Mouse (Mus musculus) hindbrain, embryonic 10.5 days (tissue): Measurements from ENCODE around the gene Lysmd2. TPM values are rescaled to one million over a fixed set of nuclear protein-coding genes. Genes with fewer than 3 reads are reported as not detected.
"Not testable (repeated sequence)": the region's sequence is repeated elsewhere in the genome, so short reads cannot be mapped to it uniquely, and the experiment has no call there.

Experiments used
- DNase-seq: peaks from one replicate; pipeline ENCODE4 v3.0.0-alpha.2; 2017; ENCODE audit warnings: low spot score
- H3K27ac ChIP-seq: fragments of 300-500 bp; sonication (generic); 2 replicates; pipeline ENCODE4 v1.5.1; 2016; ENCODE audit warnings: mild to moderate bottlenecking, moderate library complexity
- H3K27me3 ChIP-seq: fragments of 300-500 bp; sonication (generic); 2 replicates; pipeline ENCODE4 v1.6.1; 2016; ENCODE audit warnings: mild to moderate bottlenecking; ENCODE audit not compliant: poor library complexity, insufficient read depth, severe bottlenecking
- H3K36me3 ChIP-seq: fragments of 300-500 bp; sonication (generic); 2 replicates; pipeline ENCODE4 v1.6.1; 2016; ENCODE audit warnings: mild to moderate bottlenecking, moderate library complexity
- H3K4me1 ChIP-seq: fragments of 300-500 bp; sonication (generic); replicated peaks from 2 replicates; pipeline ENCODE4 v1.6.1; 2016; ENCODE audit warnings: mild to moderate bottlenecking
- H3K4me3 ChIP-seq: fragments of 300-500 bp; sonication (generic); 2 replicates; pipeline ENCODE4 v1.5.1; 2016; ENCODE audit warnings: mild to moderate bottlenecking, moderate library complexity
- H3K9me3 ChIP-seq: fragments of 300-500 bp; sonication (generic); 2 replicates; pipeline ENCODE4 v1.6.1; 2016; ENCODE audit warnings: mild to moderate bottlenecking, moderate library complexity
- WGBS: fragments of 180-500 bp; shearing (Covaris S2); methylation state at CpG from one replicate; pipeline ENCODE4 v1.1.7; 2016; 5-methylcytosine and 5-hydroxymethylcytosine counted together
- polyA plus RNA-seq: library from polyadenylated mRNA; unstranded; fragments of >200 nt; fragmentation: Nextera tagmentation; extraction: Ambion mirVana; gene quantifications from 2 replicates; pipeline ENCODE4 v1.2.1, GENCODE M21; 2016

The Lysmd2 gene
- polyA plus RNA-seq, 1 experiment from 2014 or later = 13.2 TPM

DNA sequence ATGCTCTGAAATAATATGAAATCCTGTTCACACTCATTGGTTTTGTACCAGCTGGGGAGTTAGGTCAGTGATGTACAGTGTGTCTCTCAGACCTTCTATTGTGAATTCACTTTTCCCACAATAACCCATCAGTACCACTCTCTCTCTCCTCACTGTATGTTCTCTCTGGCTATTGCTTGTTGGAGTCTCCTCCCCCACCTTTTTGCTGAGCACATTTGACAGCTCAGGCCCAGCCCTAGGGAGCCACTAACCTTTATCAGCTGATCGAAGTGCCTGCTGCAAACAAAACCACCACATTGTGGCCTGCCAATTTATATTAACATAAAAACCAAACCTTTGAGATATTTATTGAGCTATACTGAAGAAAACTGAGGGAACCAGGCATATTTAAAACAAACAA, 16.0 kb upstream of the Lysmd2 start:
- H3K27me3 ChIP-seq = peaks cover 9% of the 10 kb centered on the region; the same call in 1 of the 2 replicates
- DNase-seq = no peak
- H3K9me3 ChIP-seq = 0 out of 2 replicates have a peak, but pooled peaks cover 3% of the 10 kb centered on the region
- H3K4me3 ChIP-seq = peak overlapping the region; percentile 89
- H3K27ac ChIP-seq = no peak overlapping the region
- H3K36me3 ChIP-seq = peaks cover 6% of the 10 kb centered on the region
- peaks cover 7% of the 10 kb centered on the region; the same call in 1 of the 2 replicates for H3K4me1 ChIP-seq
- 73% methylated on average over 1 of the region's 1 CpGs for whole genome bisulfite sequencing

GRCm38 (mm10) chr9:75609965-75610364, 15.6 kb upstream of the Lysmd2 start:
- peak overlapping the region; percentile 91 for H3K27ac ChIP-seq
- H3K4me3 ChIP-seq = peak overlapping the region; percentile 89
- WGBS = 15% methylated on average over 16 of the region's 16 CpGs
- peaks cover 9% of the 10 kb centered on the region; the same call in 1 of the 2 replicates for H3K27me3 ChIP-seq
- H3K9me3 ChIP-seq = no peaks in the 10 kb centered on the region
- H3K36me3 ChIP-seq = peaks cover 2% of the 10 kb centered on the region
- peak; percentile 27 for DNase-seq
- peaks cover 7% of the 10 kb centered on the region; the same call in 1 of the 2 replicates for H3K4me1 ChIP-seq

DNA sequence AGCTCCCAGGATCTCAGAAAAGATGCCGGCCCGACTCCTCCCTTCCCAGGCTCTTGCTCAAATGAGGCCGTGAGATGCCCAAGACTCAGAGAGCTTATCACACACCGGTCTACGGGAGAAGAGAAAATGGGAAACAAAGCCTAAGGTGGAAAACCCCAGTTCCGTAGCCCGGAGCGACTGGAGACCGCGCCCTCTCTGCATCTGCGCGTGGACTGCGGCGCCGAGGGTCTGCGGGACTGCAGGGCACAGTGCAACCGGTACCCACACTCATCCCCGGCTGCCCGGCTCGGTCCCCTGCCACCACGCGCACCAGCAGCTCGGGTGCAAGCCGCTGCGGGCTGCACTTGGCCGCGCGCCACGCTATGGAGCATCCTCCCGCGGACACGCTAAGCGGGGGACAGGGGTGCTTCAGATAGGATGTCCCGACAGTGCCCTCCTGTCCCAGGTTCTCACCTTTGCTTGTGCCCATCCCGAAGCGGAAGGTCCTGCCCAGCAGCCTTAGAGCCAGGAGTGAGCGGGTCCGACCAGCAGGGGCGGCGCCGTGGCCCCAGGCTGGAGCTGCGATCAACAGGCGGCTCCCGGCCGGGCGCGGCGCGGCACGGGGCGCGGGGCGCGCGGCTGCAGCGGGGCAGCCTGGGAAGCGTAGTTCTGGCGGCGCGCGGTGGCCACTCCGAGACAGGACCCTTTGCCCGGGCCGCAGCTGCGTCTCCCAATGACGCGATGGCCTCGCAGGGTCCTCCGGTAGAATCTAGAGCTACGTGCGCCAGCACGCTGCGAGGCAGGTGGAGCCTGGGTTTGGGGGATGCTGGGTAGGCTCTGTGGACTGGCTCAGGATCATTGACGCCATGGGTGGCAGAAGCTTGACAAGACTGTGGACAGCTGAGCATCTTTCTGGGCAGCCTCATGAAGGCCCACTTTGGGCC, 14.7 kb upstream of the Lysmd2 start, which contains the start of gene Tmod2:
Gene Tmod2 (minus strand): TSS at position 755 of the 923 bp plus-strand sequence.
- Histone ChIP-seq H3K36me3 (no peaks in the 10 kb centered on the region), H3K27me3 (peaks cover 9% of the 10 kb centered on the region; the same call in 1 of the 2 replicates), H3K4me1 (peaks cover 7% of the 10 kb centered on the region; the same call in 1 of the 2 replicates), H3K9me3 (no peaks in the 10 kb centered on the region), H3K4me3 (peak within 1 kb of the TSS; percentile 89), H3K27ac (peak within 1 kb of the TSS; percentile 91)
- DNase-seq = peak; percentile 85
- WGBS = under 1% methylated on average over 74 of the region's 74 CpGs

GRCm38 (mm10) chr9:75616560-75616959, 9.0 kb upstream of the Lysmd2 start:
- DNase-seq = no peak
- Histone ChIP-seq H3K27me3 (peaks cover 3% of the 10 kb centered on the region; the same call in 1 of the 2 replicates), H3K9me3 (no peaks in the 10 kb centered on the region), H3K36me3 (no peaks in the 10 kb centered on the region), H3K4me1 (no peaks in the 10 kb centered on the region), H3K4me3 (no peak overlapping the region), H3K27ac (no peak overlapping the region)
- 79% methylated on average over 3 of the region's 3 CpGs for WGBS

DNA sequence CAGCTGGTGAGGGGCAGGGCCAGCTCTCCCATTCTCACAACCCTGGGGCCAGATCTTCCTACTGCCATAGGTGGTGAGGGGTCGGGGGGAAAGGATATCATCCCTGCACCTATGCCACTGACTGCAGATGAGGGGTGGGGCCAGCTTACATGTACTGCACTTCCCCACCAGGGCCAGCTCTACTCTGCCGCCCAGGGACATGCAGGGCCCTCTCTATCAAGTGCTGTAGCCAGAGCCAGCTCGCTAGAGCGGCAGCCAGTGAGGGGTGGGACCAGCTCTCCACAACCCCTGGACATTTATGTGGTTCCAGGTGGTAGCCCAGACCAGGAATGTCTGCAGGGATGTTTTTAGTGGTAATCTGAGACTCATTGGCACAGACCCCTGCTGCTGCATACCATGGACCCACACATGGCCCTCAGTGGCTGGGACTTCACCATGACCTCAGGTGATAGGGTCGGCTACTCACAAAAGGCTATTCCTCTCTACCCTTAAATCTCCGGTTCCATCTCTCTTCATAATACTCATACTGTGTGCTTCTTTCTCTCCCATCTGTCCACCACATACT, 6.6 kb upstream of the Lysmd2 start:
- no peak for DNase-seq
- 78% methylated on average over 6 of the region's 6 CpGs for whole genome bisulfite sequencing
- Histone ChIP-seq H3K27ac (no peak overlapping the region), H3K27me3 (peaks cover 4% of the 10 kb centered on the region; the same call in 1 of the 2 replicates), H3K4me1 (no peaks in the 10 kb centered on the region), H3K9me3 (no peaks in the 10 kb centered on the region), H3K4me3 (no peak overlapping the region), H3K36me3 (no peaks in the 10 kb centered on the region)

DNA sequence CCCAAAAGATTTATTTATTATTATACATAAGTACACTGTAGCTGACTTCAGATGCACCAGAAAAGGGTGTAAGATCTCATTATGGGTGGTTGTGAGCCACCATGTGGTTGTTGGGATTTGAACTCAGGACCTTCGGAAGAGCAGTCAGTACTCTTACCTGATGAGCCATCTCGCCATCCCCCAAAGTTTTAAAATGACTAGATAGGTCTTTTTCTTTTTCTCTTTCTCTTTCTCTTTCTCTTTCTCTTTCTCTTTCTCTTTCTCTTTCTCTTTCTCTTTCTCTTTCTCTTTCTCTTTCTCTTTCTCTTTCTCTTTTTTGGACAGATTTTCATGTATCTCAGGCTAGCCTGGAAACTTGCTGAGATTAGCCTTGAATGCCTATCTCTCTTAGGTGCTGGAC, 5.8 kb upstream of the Lysmd2 start:
- 93% methylated on average over 2 of the region's 2 CpGs for WGBS
- not testable (repeated sequence) for H3K27ac ChIP-seq, H3K4me1 ChIP-seq, H3K36me3 ChIP-seq, H3K4me3 ChIP-seq, H3K9me3 ChIP-seq, DNase-seq
- H3K27me3 ChIP-seq = peaks cover 13% of the 10 kb centered on the region

- Histone ChIP-seq H3K27me3 (peaks cover 18% of the 10 kb centered on the region), H3K36me3 (no peaks in the 10 kb centered on the region), H3K4me3 (no peak overlapping the region), H3K27ac (no peak overlapping the region), H3K4me1 (peaks cover 15% of the 10 kb centered on the region), H3K9me3 (no peaks in the 10 kb centered on the region)
- 82% methylated on average over 3 of the region's 3 CpGs for whole genome bisulfite sequencing
- DNase-seq = no peak
Observed at GRCm38 (mm10) chr9:75621428-75621827, 4.1 kb upstream of the Lysmd2 start.

GRCm38 (mm10) chr9:75624983-75625555, 472 bp upstream of the Lysmd2 start:
- DNase-seq = peak; percentile 62
- Histone ChIP-seq H3K27me3 (peaks cover 18% of the 10 kb centered on the region), H3K4me1 (peaks cover 17% of the 10 kb centered on the region), H3K36me3 (no peaks in the 10 kb centered on the region), H3K27ac (peak overlapping the region; percentile 96), H3K4me3 (peak overlapping the region; percentile 86), H3K9me3 (no peaks in the 10 kb centered on the region)
- 16% methylated on average over 18 of the region's 18 CpGs for WGBS

- peaks cover 17% of the 10 kb centered on the region for H3K4me1 ChIP-seq
- peaks cover 18% of the 10 kb centered on the region for H3K27me3 ChIP-seq
- H3K9me3 ChIP-seq = no peaks in the 10 kb centered on the region
- H3K27ac ChIP-seq = peak overlapping the region; percentile 96
- peak overlapping the region; percentile 86 for H3K4me3 ChIP-seq
- no peak for DNase-seq
- no peaks in the 10 kb centered on the region for H3K36me3 ChIP-seq
- 2% methylated on average over 14 of the region's 14 CpGs for WGBS
Observed at GRCm38 (mm10) chr9:75626308-75626604, 715 bp downstream of the Lysmd2 start.

DNA sequence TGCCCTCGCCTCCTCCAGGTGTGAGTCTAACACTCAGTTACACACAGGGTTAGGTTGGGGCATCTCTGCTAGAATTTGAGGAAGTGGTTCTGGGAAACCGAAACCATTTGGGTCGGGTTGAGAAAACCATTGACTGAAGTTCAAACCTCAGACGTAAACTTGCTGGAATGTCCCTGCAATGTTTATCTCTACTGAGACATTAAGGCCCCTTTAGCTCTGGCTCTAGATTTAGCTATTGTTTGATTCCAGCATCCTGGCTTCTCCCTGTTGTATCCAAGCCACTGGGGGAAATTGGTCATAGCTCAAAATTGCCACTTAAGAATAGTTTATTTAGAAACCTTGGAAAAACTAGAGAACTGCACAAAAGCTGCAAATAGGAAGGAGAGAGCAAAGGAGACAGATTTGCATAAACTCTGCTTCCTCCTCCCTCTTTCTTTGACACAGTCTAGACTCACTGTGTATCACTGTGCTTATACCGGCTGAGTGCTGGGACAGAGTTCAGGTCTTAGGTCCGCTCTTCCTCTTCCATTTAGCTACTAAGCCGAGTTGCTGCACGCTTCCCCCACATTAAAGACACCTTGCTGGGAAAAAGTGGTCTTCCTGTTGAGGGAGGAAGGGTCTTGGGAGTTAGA, 5.4 kb downstream of the Lysmd2 start:
- no peak overlapping the region for H3K4me3 ChIP-seq
- 88% methylated on average over 8 of the region's 8 CpGs for WGBS
- H3K4me1 ChIP-seq = peaks cover 11% of the 10 kb centered on the region
- H3K27me3 ChIP-seq = no peaks in the 10 kb centered on the region
- no peaks in the 10 kb centered on the region for H3K9me3 ChIP-seq
- H3K36me3 ChIP-seq = no peaks in the 10 kb centered on the region
- no peak overlapping the region for H3K27ac ChIP-seq
- DNase-seq = no peak

DNA sequence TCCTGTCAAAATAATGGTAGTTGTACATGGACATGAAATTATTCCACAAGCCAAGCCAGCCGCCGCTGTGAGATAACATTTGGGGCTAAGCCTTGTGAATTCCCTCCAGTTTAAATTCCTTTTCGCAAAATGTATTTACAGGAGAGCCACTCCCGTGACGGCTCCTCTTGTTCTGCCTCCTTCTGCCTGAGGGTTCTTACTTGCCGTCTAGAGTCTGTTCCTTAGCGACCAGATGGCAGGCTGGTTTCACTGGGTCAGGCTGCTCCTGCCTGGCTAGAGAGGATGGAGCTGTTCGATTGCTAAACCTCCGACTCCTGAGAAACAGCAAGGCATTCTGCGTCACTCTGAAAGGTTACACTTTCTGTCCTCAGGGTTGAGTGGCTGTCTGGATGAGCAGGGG, 6.6 kb downstream of the Lysmd2 start:
- WGBS = 60% methylated on average over 10 of the region's 10 CpGs
- DNase-seq = no peak

DNA sequence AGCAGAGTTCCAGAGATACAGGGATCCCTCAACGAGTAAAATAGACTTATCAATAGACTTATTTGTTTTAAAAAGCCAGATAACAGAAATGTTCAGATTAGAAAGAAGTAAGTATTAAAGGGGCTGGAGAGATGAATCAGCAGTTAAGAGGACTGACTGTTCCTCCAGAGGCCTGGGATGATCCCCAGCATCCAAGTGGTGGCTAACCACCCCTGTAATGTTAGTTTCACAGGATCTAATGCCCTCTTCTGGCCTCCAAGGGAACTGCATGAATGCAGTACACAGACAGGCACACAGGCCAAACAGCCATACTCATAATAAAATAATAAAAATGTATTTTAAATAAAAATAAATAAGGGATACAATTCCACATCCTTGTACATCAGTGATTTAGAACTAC, 7.4 kb downstream of the Lysmd2 start:
- H3K9me3 ChIP-seq = no peaks in the 10 kb centered on the region
- WGBS = 33% methylated on average over 1 of the region's 1 CpGs
- no peak overlapping the region for H3K4me3 ChIP-seq
- no peaks in the 10 kb centered on the region for H3K27me3 ChIP-seq
- peak; percentile 51 for DNase-seq
- H3K4me1 ChIP-seq = 0 out of 2 replicates have a peak, but pooled peaks cover 3% of the 10 kb centered on the region
- no peaks in the 10 kb centered on the region for H3K36me3 ChIP-seq
- no peak overlapping the region for H3K27ac ChIP-seq

More for the DNA sequence above, 6.6 kb downstream of the Lysmd2 start:
- H3K4me3 ChIP-seq = no peak overlapping the region
- no peaks in the 10 kb centered on the region for H3K36me3 ChIP-seq
- no peaks in the 10 kb centered on the region for H3K9me3 ChIP-seq
- H3K27ac ChIP-seq = no peak overlapping the region
- 0 out of 2 replicates have a peak, but pooled peaks cover 3% of the 10 kb centered on the region for H3K4me1 ChIP-seq
- no peaks in the 10 kb centered on the region for H3K27me3 ChIP-seq
